Mouse (Mus musculus): ENCODE measurements around the gene Sft2d1. TPM values are rescaled to one million over a fixed set of nuclear protein-coding genes. Genes with fewer than 3 reads are reported as not detected.
"Not testable (repeated sequence)": the region's sequence is repeated elsewhere in the genome, so short reads cannot be mapped to it uniquely, and the experiment has no call there.

Sft2d1 gene
- polyA plus RNA-seq, 1 experiment from 2014 or later, result 165 TPM

GRCm38 (mm10) chr17:8328511-8329174 lies 17.7 kb downstream of the Sft2d1 start:
- Histone ChIP-seq H3K4me3 (replicated peaks; ENCODE audit: low read length) (no peak overlapping the region), H3K36me3 (ENCODE audit: control insufficient read depth, insufficient read depth) (peaks cover 6% of the 10 kb centered on the region; the same call in 1 of the 2 replicates), H3K9ac (replicated peaks; ENCODE audit: low read depth, low read length) (no peak overlapping the region), H3K4me2 (ENCODE audit: low read length) (no peak overlapping the region), H3K9me3 (ENCODE audit: control insufficient read depth, low read length) (no peaks in the 10 kb centered on the region), H3K4me1 (replicated peaks; ENCODE audit: control insufficient read depth, insufficient read depth, low read length) (no peaks in the 10 kb centered on the region), H3K27me3 (replicated peaks; ENCODE audit: control insufficient read depth, insufficient read depth, low read length) (no peaks in the 10 kb centered on the region), H3K27ac (ENCODE audit: low read length) (no peak overlapping the region)
- 73% methylated on average over 7 of the region's 7 CpGs for WGBS
- ATAC-seq, result no peak

- peaks cover 4% of the 10 kb centered on the region; the same call in 1 of the 2 replicates for H3K36me3 ChIP-seq (ENCODE audit: control insufficient read depth, insufficient read depth)
- H3K27me3 ChIP-seq (replicated peaks; ENCODE audit: control insufficient read depth, insufficient read depth, low read length), result no peaks in the 10 kb centered on the region
- H3K4me1 ChIP-seq (replicated peaks; ENCODE audit: control insufficient read depth, insufficient read depth, low read length), result no peaks in the 10 kb centered on the region
- 78% methylated on average over 5 of the region's 5 CpGs for WGBS
- ATAC-seq, result no peak
- no peak overlapping the region for H3K9ac ChIP-seq (replicated peaks; ENCODE audit: low read depth, low read length)
- no peaks in the 10 kb centered on the region for H3K9me3 ChIP-seq (ENCODE audit: control insufficient read depth, low read length)
- no peak overlapping the region for H3K4me2 ChIP-seq (ENCODE audit: low read length)
- no peak overlapping the region for H3K27ac ChIP-seq (ENCODE audit: low read length)
- H3K4me3 ChIP-seq (replicated peaks; ENCODE audit: low read length), result no peak overlapping the region
Observed at GRCm38 (mm10) chr17:8330602-8331001, 19.7 kb downstream of the Sft2d1 start.

- H3K27me3 ChIP-seq (replicated peaks; ENCODE audit: control insufficient read depth, insufficient read depth, low read length); H3K36me3 ChIP-seq (ENCODE audit: control insufficient read depth, insufficient read depth); H3K9me3 ChIP-seq (ENCODE audit: control insufficient read depth, low read length); H3K4me2 ChIP-seq (ENCODE audit: low read length); H3K27ac ChIP-seq (ENCODE audit: low read length); H3K4me3 ChIP-seq (replicated peaks; ENCODE audit: low read length); H3K9ac ChIP-seq (replicated peaks; ENCODE audit: low read depth, low read length); ATAC-seq: not testable (repeated sequence)
- H3K4me1 ChIP-seq (replicated peaks; ENCODE audit: control insufficient read depth, insufficient read depth, low read length), result peaks cover 20% of the 10 kb centered on the region
- WGBS, result no CpG with 5 or more reads among the region's 5 CpGs
Observed at GRCm38 (mm10) chr17:8337159-8337558, 26.3 kb downstream of the Sft2d1 start, which contains the start of gene Prr18. Prr18 (plus strand) TSS chr17:8337459.

GRCm38 (mm10) chr17:8339666-8340374 lies 28.9 kb downstream of the Sft2d1 start:
- Histone ChIP-seq H3K9ac (replicated peaks; ENCODE audit: low read depth, low read length) (peak overlapping the region; percentile 92), H3K27ac (ENCODE audit: low read length) (peak overlapping the region; percentile 82), H3K36me3 (ENCODE audit: control insufficient read depth, insufficient read depth) (no peaks in the 10 kb centered on the region), H3K4me2 (ENCODE audit: low read length) (peak overlapping the region; percentile 91), H3K27me3 (replicated peaks; ENCODE audit: control insufficient read depth, insufficient read depth, low read length) (no peaks in the 10 kb centered on the region), H3K4me3 (replicated peaks; ENCODE audit: low read length) (peak overlapping the region; percentile 70), H3K9me3 (ENCODE audit: control insufficient read depth, low read length) (no peaks in the 10 kb centered on the region), H3K4me1 (replicated peaks; ENCODE audit: control insufficient read depth, insufficient read depth, low read length) (peaks cover 30% of the 10 kb centered on the region)
- 9% methylated on average over 8 of the region's 8 CpGs for WGBS
- ATAC-seq, result no peak

GRCm38 (mm10) chr17:8340407-8341359 lies 29.8 kb downstream of the Sft2d1 start:
- under 1% methylated on average over 65 of the region's 92 CpGs for WGBS
- Histone ChIP-seq H3K4me3 (replicated peaks; ENCODE audit: low read length) (peak overlapping the region; percentile 70), H3K4me2 (ENCODE audit: low read length) (peak overlapping the region; percentile 91), H3K9ac (replicated peaks; ENCODE audit: low read depth, low read length) (peak overlapping the region; percentile 92), H3K27ac (ENCODE audit: low read length) (peak overlapping the region; percentile 82), H3K4me1 (replicated peaks; ENCODE audit: control insufficient read depth, insufficient read depth, low read length) (peaks cover 30% of the 10 kb centered on the region), H3K9me3 (ENCODE audit: control insufficient read depth, low read length) (no peaks in the 10 kb centered on the region), H3K27me3 (replicated peaks; ENCODE audit: control insufficient read depth, insufficient read depth, low read length) (no peaks in the 10 kb centered on the region), H3K36me3 (ENCODE audit: control insufficient read depth, insufficient read depth) (no peaks in the 10 kb centered on the region)
- ATAC-seq, result peak; percentile 81

GRCm38 (mm10) chr17:8341360-8341963 lies 30.6 kb downstream of the Sft2d1 start:
- H3K27ac ChIP-seq (ENCODE audit: low read length), result peak overlapping the region; percentile 82; the same call in 1 of the 2 replicates

GRCm38 (mm10) chr17:8342706-8343105 lies 31.8 kb downstream of the Sft2d1 start:
- Histone ChIP-seq H3K9me3 (ENCODE audit: control insufficient read depth, low read length) (no peaks in the 10 kb centered on the region), H3K27ac (ENCODE audit: low read length) (no peak overlapping the region), H3K27me3 (replicated peaks; ENCODE audit: control insufficient read depth, insufficient read depth, low read length) (no peaks in the 10 kb centered on the region), H3K4me1 (replicated peaks; ENCODE audit: control insufficient read depth, insufficient read depth, low read length) (peaks cover 30% of the 10 kb centered on the region), H3K4me2 (ENCODE audit: low read length) (peak overlapping the region; percentile 91), H3K4me3 (replicated peaks; ENCODE audit: low read length) (peak overlapping the region; percentile 70), H3K9ac (replicated peaks; ENCODE audit: low read depth, low read length) (no peak overlapping the region), H3K36me3 (ENCODE audit: control insufficient read depth, insufficient read depth) (no peaks in the 10 kb centered on the region)
- no peak for ATAC-seq
- 43% methylated on average over 5 of the region's 5 CpGs for WGBS

More at GRCm38 (mm10) chr17:8341360-8341963, 30.6 kb downstream of the Sft2d1 start:
- Histone ChIP-seq H3K9me3 (ENCODE audit: control insufficient read depth, low read length) (no peaks in the 10 kb centered on the region), H3K4me3 (replicated peaks; ENCODE audit: low read length) (peak overlapping the region; percentile 70), H3K4me2 (ENCODE audit: low read length) (peak overlapping the region; percentile 91), H3K4me1 (replicated peaks; ENCODE audit: control insufficient read depth, insufficient read depth, low read length) (peaks cover 30% of the 10 kb centered on the region), H3K36me3 (ENCODE audit: control insufficient read depth, insufficient read depth) (no peaks in the 10 kb centered on the region), H3K9ac (replicated peaks; ENCODE audit: low read depth, low read length) (peak overlapping the region; percentile 92), H3K27me3 (replicated peaks; ENCODE audit: control insufficient read depth, insufficient read depth, low read length) (no peaks in the 10 kb centered on the region)
- ATAC-seq, result peak; percentile 5
- WGBS, result 9% methylated on average over 44 of the region's 46 CpGs

GRCm38 (mm10) chr17:8343416-8343815 lies 32.5 kb downstream of the Sft2d1 start:
- Histone ChIP-seq H3K27ac (ENCODE audit: low read length) (no peak overlapping the region), H3K9me3 (ENCODE audit: control insufficient read depth, low read length) (no peaks in the 10 kb centered on the region), H3K36me3 (ENCODE audit: control insufficient read depth, insufficient read depth) (no peaks in the 10 kb centered on the region), H3K4me1 (replicated peaks; ENCODE audit: control insufficient read depth, insufficient read depth, low read length) (peaks cover 30% of the 10 kb centered on the region), H3K4me3 (replicated peaks; ENCODE audit: low read length) (no peak overlapping the region), H3K27me3 (replicated peaks; ENCODE audit: control insufficient read depth, insufficient read depth, low read length) (no peaks in the 10 kb centered on the region), H3K4me2 (ENCODE audit: low read length) (peak overlapping the region; percentile 14; the same call in 1 of the 2 replicates), H3K9ac (replicated peaks; ENCODE audit: low read depth, low read length) (no peak overlapping the region)
- ATAC-seq, result no peak
- 71% methylated on average over 6 of the region's 6 CpGs for WGBS
